Mouse (Mus musculus) thymus, postnatal 25 days (tissue): ENCODE data around the gene Olfr1389.
"Not testable (repeated sequence)": the region's sequence is repeated elsewhere in the genome, so short reads cannot be mapped to it uniquely, and the experiment has no call there.

Experiments
- DNase-seq: peaks from one replicate; pipeline ENCODE4 v3.0.0; 2022

Gene Olfr1389

GRCm38 (mm10) chr11:49422767-49423166, at the start of gene Olfr1389:
Gene Olfr1389, plus strand, starts transcription at chr11:49423067.
- DNase-seq = no peak

- DNase-seq = no peak
These were observed 39.7 kb upstream of the Olfr1389 start for GRCm38 (mm10) chr11:49383133-49383532.

GRCm38 (mm10) chr11:49386118-49386517, 36.7 kb upstream of the Olfr1389 start:
- DNase-seq = not testable (repeated sequence)

GRCm38 (mm10) chr11:49392707-49393106, 30.2 kb upstream of the Olfr1389 start:
- DNase-seq = not testable (repeated sequence)

- DNase-seq = no peak
These were observed 16.1 kb upstream of the Olfr1389 start for GRCm38 (mm10) chr11:49406784-49407183.

GRCm38 (mm10) chr11:49410540-49410939, 12.3 kb upstream of the Olfr1389 start:
- DNase-seq = peak; percentile 6

- no peak for DNase-seq
These were observed 2.5 kb downstream of the Olfr1389 start for GRCm38 (mm10) chr11:49425257-49425927.

GRCm38 (mm10) chr11:49429641-49430040, 6.8 kb downstream of the Olfr1389 start:
- no peak for DNase-seq

- DNase-seq = no peak
These were observed 13.5 kb downstream of the Olfr1389 start, which contains the start of gene Olfr1388 for GRCm38 (mm10) chr11:49436411-49436810. Gene Olfr1388, plus strand, starts transcription at chr11:49436624.

GRCm38 (mm10) chr11:49455043-49455442, 32.2 kb downstream of the Olfr1389 start, which contains the start of gene Olfr1387:
Gene Olfr1387, plus strand, starts transcription at chr11:49455343.
- no peak for DNase-seq

- not testable (repeated sequence) for DNase-seq
These were observed 41.9 kb downstream of the Olfr1389 start, which contains the start of gene Olfr1386 for GRCm38 (mm10) chr11:49464746-49465145. Gene Olfr1386, plus strand, starts transcription at chr11:49465046.
